Mouse (Mus musculus): Measurements from ENCODE around the gene Mrrf.

Mrrf gene

DNA sequence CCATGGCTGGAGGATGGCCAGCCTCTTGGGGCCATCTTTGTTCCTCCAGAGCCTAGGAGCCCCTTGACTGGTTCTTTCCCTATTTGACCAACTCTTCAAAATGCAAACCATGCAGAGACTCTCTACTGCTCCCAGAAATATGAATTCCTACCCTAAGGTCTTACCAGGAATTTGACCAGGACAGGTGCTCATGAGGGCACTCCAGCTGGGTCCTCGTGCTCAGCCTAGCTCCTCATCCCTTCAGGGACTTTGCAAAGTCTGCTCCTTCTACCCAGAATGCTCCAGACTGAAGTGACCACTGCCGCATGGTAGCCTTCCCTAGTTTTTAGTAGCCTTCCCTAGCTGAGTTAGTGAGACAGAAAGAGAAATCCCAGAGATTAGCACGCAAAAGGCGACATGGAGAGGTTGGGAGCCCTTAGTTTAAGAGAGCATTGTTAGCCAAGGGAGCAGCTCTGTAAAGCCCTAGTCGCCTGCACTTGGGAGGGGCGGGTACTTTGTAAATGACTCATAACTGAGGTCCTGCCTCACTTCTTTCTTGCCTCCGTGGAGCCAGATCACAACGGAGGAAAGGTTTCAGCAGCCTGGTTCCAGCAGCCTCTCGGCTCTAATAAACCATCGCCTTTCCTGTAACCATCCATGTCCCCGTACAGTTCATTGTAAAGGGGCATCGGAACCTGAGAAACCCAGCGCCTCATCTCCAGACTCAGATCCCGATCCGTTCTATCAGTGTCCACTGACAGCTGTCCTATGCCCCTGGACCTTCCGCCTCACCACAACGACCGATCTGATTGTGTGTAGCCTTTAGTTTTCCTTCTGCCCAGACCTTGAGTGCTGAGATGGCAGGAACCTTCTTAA lies 65.8 kb downstream of the Mrrf start:
- no peak for DNase-seq (ENCODE audit: low spot score)

GRCm38 (mm10) chr2:36202611-36202880 lies 66.4 kb downstream of the Mrrf start:
- no peak for DNase-seq (ENCODE audit: low spot score)

GRCm38 (mm10) chr2:36203011-36203825 lies 67.0 kb downstream of the Mrrf start:
- no peak for DNase-seq (ENCODE audit: low spot score)

GRCm38 (mm10) chr2:36204595-36204994 lies 68.4 kb downstream of the Mrrf start:
- DNase-seq (ENCODE audit: low spot score): no peak

DNA sequence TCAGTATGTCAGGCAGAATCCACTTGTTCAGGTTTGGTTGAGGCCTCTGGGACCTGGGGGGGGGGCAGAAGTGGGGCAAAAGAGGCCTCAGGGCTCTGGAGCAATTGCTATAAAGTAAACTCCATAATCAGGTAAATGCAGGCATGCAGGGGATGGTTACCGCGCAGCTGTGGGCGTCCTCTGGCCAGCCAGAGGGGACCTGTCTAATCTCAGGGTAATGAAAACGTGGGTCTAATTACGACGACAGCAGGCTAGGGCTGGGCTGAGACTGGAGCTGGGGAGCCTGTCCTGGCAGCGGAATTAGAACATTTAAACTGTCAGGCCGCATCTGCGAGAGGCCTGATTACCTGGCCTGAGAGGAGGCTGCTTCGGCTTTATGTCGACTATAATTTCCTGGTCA lies 70.9 kb downstream of the Mrrf start:
- no peak for DNase-seq (ENCODE audit: low spot score)

- no peak for DNase-seq (ENCODE audit: low spot score)
Observed at GRCm38 (mm10) chr2:36210796-36211195, 74.6 kb downstream of the Mrrf start.

- no peak for DNase-seq (ENCODE audit: low spot score)
Observed at GRCm38 (mm10) chr2:36211785-36212184, 75.6 kb downstream of the Mrrf start.

DNA sequence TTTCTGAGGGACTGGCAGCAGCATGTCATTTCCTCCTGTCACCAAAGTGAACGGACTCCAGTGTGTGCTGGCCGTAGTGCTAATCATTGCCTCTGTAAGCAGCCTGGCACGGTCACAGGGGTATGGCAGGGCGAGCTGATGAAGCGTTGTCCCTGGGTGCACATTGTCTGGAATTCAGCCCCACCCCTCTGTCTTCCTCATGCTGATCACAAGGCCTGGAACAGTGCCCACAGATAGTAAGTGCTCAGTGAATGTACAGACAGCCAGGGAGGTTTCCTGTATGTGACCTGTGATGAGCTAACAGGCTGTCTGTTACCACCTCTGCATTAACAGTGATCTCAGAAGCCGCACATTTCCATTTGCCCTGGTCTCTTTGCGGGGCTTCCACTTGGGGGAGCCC lies 76.9 kb downstream of the Mrrf start:
- no peak for DNase-seq (ENCODE audit: low spot score)

DNA sequence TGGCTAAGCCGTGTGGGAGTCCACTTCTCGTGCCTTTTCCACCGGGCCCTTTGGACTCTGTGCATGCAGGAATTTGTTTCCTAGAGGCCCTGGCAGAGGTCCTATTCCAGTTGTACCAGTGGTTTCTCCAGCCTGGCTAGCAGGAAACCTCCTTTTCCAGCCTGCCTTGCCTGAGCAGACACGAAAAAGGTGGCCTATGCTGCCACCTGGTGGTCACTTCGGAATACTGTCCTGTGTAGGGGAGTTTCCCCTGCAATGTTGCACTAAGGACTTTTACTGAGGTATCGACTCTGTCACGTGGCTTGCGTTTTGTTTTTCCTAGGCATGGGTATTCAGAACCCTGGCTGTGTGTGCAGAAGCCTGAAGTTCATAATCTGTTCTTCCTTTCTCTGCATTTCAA lies 77.8 kb downstream of the Mrrf start:
- DNase-seq (ENCODE audit: low spot score): peak; percentile 78

GRCm38 (mm10) chr2:36214425-36214824 lies 78.2 kb downstream of the Mrrf start:
- DNase-seq (ENCODE audit: low spot score): no peak

GRCm38 (mm10) chr2:36215203-36215739 lies 79.1 kb downstream of the Mrrf start:
- no peak for DNase-seq (ENCODE audit: low spot score)

- no peak for DNase-seq (ENCODE audit: low spot score)
Observed at GRCm38 (mm10) chr2:36216546-36216945, 80.4 kb downstream of the Mrrf start.

DNA sequence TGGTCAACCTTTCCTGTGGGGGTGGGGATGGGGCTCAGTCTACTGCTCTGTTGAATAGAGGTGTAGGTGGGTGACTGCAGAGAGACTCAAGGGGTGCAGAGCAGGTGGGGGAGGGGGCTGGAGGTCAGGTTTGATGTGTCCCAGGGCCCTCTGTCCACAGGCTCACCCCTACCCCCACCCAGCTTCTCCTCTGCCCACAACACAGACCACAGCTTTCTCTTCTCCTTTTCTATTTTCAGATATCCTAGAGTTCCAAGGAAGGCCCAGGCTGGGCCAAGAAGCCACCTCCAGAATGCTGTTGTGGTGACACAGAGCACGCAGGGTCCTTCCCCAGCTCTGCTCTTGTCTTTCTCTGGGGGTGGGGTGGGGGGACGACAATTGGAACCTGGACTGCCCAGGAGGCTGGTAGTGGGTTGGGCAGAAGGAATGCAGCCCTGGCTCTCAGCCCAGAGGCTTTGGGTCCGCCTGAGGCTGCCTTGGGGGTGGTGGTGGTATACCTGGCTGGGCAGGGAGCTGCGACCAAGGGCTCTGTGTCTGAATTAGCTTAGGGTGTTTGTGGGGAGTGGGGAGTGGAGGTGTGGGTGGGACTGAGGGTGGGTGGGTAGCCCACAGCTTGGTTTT lies 80.9 kb downstream of the Mrrf start:
- DNase-seq (ENCODE audit: low spot score): no peak

GRCm38 (mm10) chr2:36217692-36218233 lies 81.6 kb downstream of the Mrrf start:
- no peak for DNase-seq (ENCODE audit: low spot score)

GRCm38 (mm10) chr2:36220106-36220505 lies 83.9 kb downstream of the Mrrf start:
- DNase-seq (ENCODE audit: low spot score): no peak

DNA sequence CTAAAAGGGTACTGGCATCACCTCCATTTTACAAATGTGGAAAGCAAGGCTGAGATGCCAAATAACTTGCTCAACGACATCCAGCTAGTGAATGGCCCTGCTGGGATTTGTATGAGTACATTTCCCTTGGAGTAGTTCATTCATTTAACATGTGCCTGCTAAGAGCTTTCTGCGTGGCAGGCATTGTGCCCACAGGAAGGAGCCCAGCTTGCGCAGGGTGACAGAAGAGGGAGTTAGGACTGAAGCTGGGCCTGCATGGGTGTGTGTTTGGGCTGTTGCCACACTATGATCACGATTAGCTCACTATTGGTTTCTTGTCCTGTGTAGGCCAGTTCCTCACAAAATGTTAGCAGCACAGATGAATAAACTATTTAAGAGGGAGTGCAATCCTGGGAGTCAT lies 84.7 kb downstream of the Mrrf start:
- DNase-seq (ENCODE audit: low spot score): no peak

- DNase-seq (ENCODE audit: low spot score): no peak
Observed at GRCm38 (mm10) chr2:36222168-36222848, 86.1 kb downstream of the Mrrf start.

- no peak for DNase-seq (ENCODE audit: low spot score)
Observed at GRCm38 (mm10) chr2:36223436-36223835, 87.2 kb downstream of the Mrrf start.

GRCm38 (mm10) chr2:36224153-36224552 lies 88.0 kb downstream of the Mrrf start:
- no peak for DNase-seq (ENCODE audit: low spot score)

DNA sequence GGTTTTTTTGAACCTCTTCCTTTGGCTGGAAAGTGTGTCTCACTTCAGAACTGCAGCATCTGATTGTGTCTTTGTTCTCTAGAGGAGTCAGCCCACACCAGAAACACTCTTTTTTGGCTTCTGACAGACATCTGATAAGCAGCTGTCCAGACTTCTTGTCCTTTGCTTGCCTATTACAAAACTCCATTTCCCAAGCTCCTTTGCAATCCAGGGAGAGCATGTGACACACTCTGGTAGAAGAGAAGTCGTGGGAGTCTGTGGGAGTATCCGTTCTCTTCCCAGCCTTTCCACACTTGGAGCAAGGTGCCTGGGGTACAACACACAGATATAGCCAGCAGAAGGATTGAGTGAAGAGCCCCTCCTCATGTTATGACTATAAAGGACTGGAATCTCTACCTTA lies 88.4 kb downstream of the Mrrf start:
- DNase-seq (ENCODE audit: low spot score): no peak

GRCm38 (mm10) chr2:36230366-36230765 lies 94.2 kb downstream of the Mrrf start, which contains the start of gene Ptgs1:
Gene Ptgs1, plus strand, starts transcription at chr2:36230426.
- DNase-seq (ENCODE audit: low spot score): no peak

GRCm38 (mm10) chr2:36230967-36231366 lies 94.8 kb downstream of the Mrrf start:
- no peak for DNase-seq (ENCODE audit: low spot score)

Measured in yolk sac, embryonic 10.5 days (tissue).